Mouse (Mus musculus) Muller cell, postnatal 12 days (primary cell): ENCODE measurements around the gene Gm20830.
"Not testable (repeated sequence)": the region's sequence is repeated elsewhere in the genome, so short reads cannot be mapped to it uniquely, and the experiment has no call there.

ENCODE experiments used
- DNase-seq: peaks from one replicate; pipeline ENCODE4 v3.0.0-alpha.2; 2015; ENCODE audit errors: inconsistent ontology term

Gene Gm20830

GRCm38 (mm10) chrY:6918182-6918581, at the start of gene Gm20830:
TSS of gene Gm20830 (minus strand) at chrY:6918282.
- DNase-seq, result not testable (repeated sequence)
